Mouse (Mus musculus) hindbrain, embryonic 15.5 days (tissue): Measurements from ENCODE around the gene Tfec. TPM values are rescaled to one million over a fixed set of nuclear protein-coding genes. Genes with fewer than 3 reads are reported as not detected.

ENCODE experiments used
- ATAC-seq: fragments of 200-750 bp; cut with Nextera tagmentation; 2 replicates; pipeline ENCODE4 v1.8.0; 2017; ENCODE audit warnings: low read depth, moderate number of reproducible peaks, moderate TSS enrichment; ENCODE audit not compliant: low FRiP score
- H3K27ac ChIP-seq: fragments of 300-500 bp; sonication (generic); replicated peaks from 2 replicates; pipeline ENCODE4 v1.5.1; 2015; ENCODE audit warnings: mild to moderate bottlenecking, inconsistent platforms
- H3K27me3 ChIP-seq: fragments of 300-500 bp; sonication (generic); 2 replicates; pipeline ENCODE4 v1.6.1; 2015; ENCODE audit warnings: control low read depth, inconsistent platforms
- H3K36me3 ChIP-seq: fragments of 300-500 bp; sonication (generic); 2 replicates; pipeline ENCODE4 v1.6.1; 2015; ENCODE audit warnings: control low read depth, inconsistent platforms
- H3K4me1 ChIP-seq: fragments of 300-500 bp; sonication (generic); replicated peaks from 2 replicates; pipeline ENCODE4 v1.6.1; 2015; ENCODE audit warnings: control low read depth, inconsistent platforms
- H3K4me2 ChIP-seq: fragments of 300-500 bp; sonication (generic); 2 replicates; pipeline ENCODE4 v1.6.1; 2015; ENCODE audit warnings: moderate library complexity, mild to moderate bottlenecking, inconsistent platforms
- H3K4me3 ChIP-seq: fragments of 300-500 bp; sonication (generic); 2 replicates; pipeline ENCODE4 v1.5.1; 2015; ENCODE audit warnings: mild to moderate bottlenecking, inconsistent platforms
- H3K9ac ChIP-seq: fragments of 300-500 bp; sonication (generic); 2 replicates; pipeline ENCODE4 v1.6.1; 2015; ENCODE audit warnings: inconsistent platforms
- H3K9me3 ChIP-seq: fragments of 300-500 bp; sonication (generic); 2 replicates; pipeline ENCODE4 v1.6.1; 2016; ENCODE audit warnings: control low read depth, inconsistent platforms
- WGBS: fragments of 180-500 bp; shearing (Covaris S2); methylation state at CpG from one replicate; pipeline ENCODE4 v1.1.7; 2015; 5-methylcytosine and 5-hydroxymethylcytosine counted together
- polyA plus RNA-seq: library from polyadenylated mRNA; unstranded; fragments of >200 nt; fragmentation: Nextera tagmentation; extraction: Ambion mirVana; gene quantifications from 2 replicates; pipeline ENCODE4 v1.2.1, GENCODE M21; 2015

The Tfec gene
- polyA plus RNA-seq = 0.19 and 0.42 TPM in 2 replicates

DNA sequence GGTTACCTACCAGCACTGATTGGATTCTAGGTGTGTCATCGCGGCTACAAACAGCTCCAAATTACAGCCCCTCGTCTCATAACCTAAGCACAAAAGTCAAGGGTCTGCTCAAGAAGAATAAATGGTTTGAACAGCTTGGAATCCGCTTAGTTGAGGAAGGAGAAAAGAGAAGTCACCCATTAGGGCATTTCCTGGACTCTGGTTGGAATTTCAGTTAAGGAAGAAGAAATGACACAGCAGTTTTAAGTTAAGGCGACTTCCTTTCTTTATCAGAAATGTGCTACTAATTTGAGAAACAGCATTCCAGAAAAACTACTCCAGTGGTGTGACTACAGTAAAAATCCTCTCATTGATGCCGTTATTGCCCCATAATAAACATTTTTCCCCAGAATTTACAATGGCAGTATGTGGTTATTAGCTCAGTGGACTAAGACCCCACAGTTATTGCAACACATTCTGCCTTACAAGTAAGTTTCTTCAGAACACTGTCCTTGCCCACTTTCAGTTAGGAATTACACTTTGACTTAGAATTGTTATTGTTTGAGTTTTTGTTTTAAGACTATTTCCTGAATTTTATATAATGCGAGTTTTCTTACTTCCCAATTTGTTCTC is at the start of gene Tfec:
TSS of gene Tfec (minus strand) at position 191 of the 612 bp plus-strand sequence.
- H3K9me3 ChIP-seq = no peaks in the 10 kb centered on the region
- no peaks in the 10 kb centered on the region for H3K36me3 ChIP-seq
- H3K27ac ChIP-seq = no peak within 1 kb of the TSS
- no peaks in the 10 kb centered on the region for H3K27me3 ChIP-seq
- 89% methylated on average over 7 of the region's 7 CpGs for WGBS
- no peaks in the 10 kb centered on the region for H3K4me1 ChIP-seq
- ATAC-seq = no peak
- H3K4me2 ChIP-seq = no peak within 1 kb of the TSS
- no peak within 1 kb of the TSS for H3K4me3 ChIP-seq
- no peak within 1 kb of the TSS for H3K9ac ChIP-seq

- H3K4me2 ChIP-seq = no peak overlapping the region
- no peaks in the 10 kb centered on the region for H3K36me3 ChIP-seq
- no peak overlapping the region for H3K27ac ChIP-seq
- H3K4me1 ChIP-seq = no peaks in the 10 kb centered on the region
- ATAC-seq = no peak
- WGBS = 72% methylated on average over 3 of the region's 3 CpGs
- H3K9me3 ChIP-seq = no peaks in the 10 kb centered on the region
- H3K27me3 ChIP-seq = no peaks in the 10 kb centered on the region
- H3K4me3 ChIP-seq = no peak overlapping the region
- H3K9ac ChIP-seq = no peak overlapping the region
Observed at GRCm38 (mm10) chr6:16947837-16948236, 49.6 kb upstream of the Tfec start.

GRCm38 (mm10) chr6:16943513-16943912 is 45.3 kb upstream of the Tfec start:
- Histone ChIP-seq H3K9ac (no peak overlapping the region), H3K4me1 (no peaks in the 10 kb centered on the region), H3K27me3 (no peaks in the 10 kb centered on the region), H3K36me3 (no peaks in the 10 kb centered on the region), H3K4me3 (no peak overlapping the region), H3K27ac (no peak overlapping the region), H3K4me2 (no peak overlapping the region), H3K9me3 (no peaks in the 10 kb centered on the region)
- no peak for ATAC-seq
- 83% methylated on average over 3 of the region's 3 CpGs for WGBS

- Histone ChIP-seq H3K4me1 (no peaks in the 10 kb centered on the region), H3K36me3 (no peaks in the 10 kb centered on the region), H3K9me3 (no peaks in the 10 kb centered on the region), H3K27ac (no peak overlapping the region), H3K4me3 (no peak overlapping the region), H3K27me3 (no peaks in the 10 kb centered on the region), H3K9ac (no peak overlapping the region), H3K4me2 (no peak overlapping the region)
- ATAC-seq = no peak
- 51% methylated on average over 4 of the region's 4 CpGs for WGBS
Observed at GRCm38 (mm10) chr6:16942433-16942832, 44.2 kb upstream of the Tfec start.

GRCm38 (mm10) chr6:16931059-16931458 is 32.8 kb upstream of the Tfec start:
- Histone ChIP-seq H3K4me2 (no peak overlapping the region), H3K27me3 (no peaks in the 10 kb centered on the region), H3K36me3 (no peaks in the 10 kb centered on the region), H3K27ac (no peak overlapping the region), H3K4me3 (no peak overlapping the region), H3K9me3 (no peaks in the 10 kb centered on the region), H3K4me1 (no peaks in the 10 kb centered on the region), H3K9ac (no peak overlapping the region)
- ATAC-seq = no peak
- 80% methylated on average over 6 of the region's 6 CpGs for WGBS

GRCm38 (mm10) chr6:16920111-16920656 is 21.9 kb upstream of the Tfec start:
- no peaks in the 10 kb centered on the region for H3K4me1 ChIP-seq
- WGBS = 64% methylated on average over 2 of the region's 2 CpGs
- H3K9ac ChIP-seq = no peak overlapping the region
- ATAC-seq = no peak
- H3K27ac ChIP-seq = no peak overlapping the region
- H3K4me2 ChIP-seq = no peak overlapping the region
- H3K9me3 ChIP-seq = no peaks in the 10 kb centered on the region
- no peaks in the 10 kb centered on the region for H3K27me3 ChIP-seq
- H3K4me3 ChIP-seq = no peak overlapping the region
- no peaks in the 10 kb centered on the region for H3K36me3 ChIP-seq

- no peaks in the 10 kb centered on the region for H3K9me3 ChIP-seq
- H3K4me1 ChIP-seq = no peaks in the 10 kb centered on the region
- no peak overlapping the region for H3K4me2 ChIP-seq
- 86% methylated on average over 5 of the region's 5 CpGs for WGBS
- H3K27me3 ChIP-seq = no peaks in the 10 kb centered on the region
- no peak overlapping the region for H3K27ac ChIP-seq
- no peak overlapping the region for H3K4me3 ChIP-seq
- ATAC-seq = no peak
- H3K9ac ChIP-seq = no peak overlapping the region
- no peaks in the 10 kb centered on the region for H3K36me3 ChIP-seq
Observed at GRCm38 (mm10) chr6:16891819-16892218, 6.4 kb downstream of the Tfec start.

DNA sequence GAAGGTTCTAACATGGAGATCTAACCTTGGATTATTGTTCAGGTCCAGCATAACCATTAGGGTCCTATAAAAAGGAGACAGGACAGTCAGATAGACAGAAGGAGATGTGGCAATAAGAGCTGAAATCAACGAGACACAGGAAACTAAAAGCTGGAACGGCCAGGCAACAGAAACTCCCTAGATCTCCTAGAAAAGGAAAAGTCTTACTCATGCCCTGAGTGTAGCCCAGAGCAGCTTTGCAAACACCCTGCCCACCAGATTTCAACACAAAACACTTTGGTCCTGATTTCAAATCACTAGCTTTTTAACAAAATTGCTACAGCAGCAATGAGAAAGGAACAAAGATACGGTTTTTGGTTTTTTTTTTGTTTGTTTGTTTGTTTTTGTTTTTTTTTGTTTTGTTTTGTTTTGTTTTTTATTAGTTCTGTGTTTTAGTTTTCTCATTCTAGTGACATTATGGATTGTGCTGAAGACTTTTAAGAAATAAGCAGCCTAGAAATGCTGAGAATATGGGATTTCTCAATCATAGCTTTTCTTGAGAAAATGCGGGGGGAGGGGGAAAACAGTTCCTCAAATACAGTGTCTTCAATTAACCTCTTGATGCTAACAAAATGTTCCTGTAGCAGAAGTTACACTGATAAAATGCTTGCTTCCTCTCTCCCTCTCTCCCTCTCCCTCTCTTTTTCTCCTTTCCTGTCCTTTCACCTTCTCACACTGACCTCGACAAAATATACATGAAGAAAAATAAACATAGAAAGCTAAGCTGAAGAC is 14.5 kb downstream of the Tfec start:
- Histone ChIP-seq H3K27me3 (no peaks in the 10 kb centered on the region), H3K4me2 (no peak overlapping the region), H3K36me3 (no peaks in the 10 kb centered on the region), H3K4me3 (no peak overlapping the region), H3K9me3 (no peaks in the 10 kb centered on the region), H3K27ac (no peak overlapping the region), H3K4me1 (no peaks in the 10 kb centered on the region), H3K9ac (no peak overlapping the region)
- ATAC-seq = no peak
- 85% methylated on average over 5 of the region's 5 CpGs for WGBS

- Histone ChIP-seq H3K27ac (no peak overlapping the region), H3K9ac (no peak overlapping the region), H3K36me3 (no peaks in the 10 kb centered on the region), H3K4me3 (no peak overlapping the region), H3K4me1 (no peaks in the 10 kb centered on the region), H3K4me2 (no peak overlapping the region), H3K9me3 (no peaks in the 10 kb centered on the region), H3K27me3 (no peaks in the 10 kb centered on the region)
- no peak for ATAC-seq
- 88% methylated on average over 2 of the region's 2 CpGs for whole genome bisulfite sequencing
Observed at GRCm38 (mm10) chr6:16874021-16874542, 24.2 kb downstream of the Tfec start.

GRCm38 (mm10) chr6:16870067-16870466 is 28.2 kb downstream of the Tfec start:
- Histone ChIP-seq H3K9me3 (no peaks in the 10 kb centered on the region), H3K36me3 (no peaks in the 10 kb centered on the region), H3K27ac (no peak overlapping the region), H3K4me2 (no peak overlapping the region), H3K4me1 (no peaks in the 10 kb centered on the region), H3K4me3 (no peak overlapping the region), H3K9ac (no peak overlapping the region), H3K27me3 (no peaks in the 10 kb centered on the region)
- no peak for ATAC-seq
- WGBS = 66% methylated on average over 2 of the region's 2 CpGs

- ATAC-seq = no peak
- 83% methylated on average over 2 of the region's 2 CpGs for WGBS
- no peaks in the 10 kb centered on the region for H3K27me3 ChIP-seq
Observed at GRCm38 (mm10) chr6:16868314-16868713, 29.9 kb downstream of the Tfec start.

DNA sequence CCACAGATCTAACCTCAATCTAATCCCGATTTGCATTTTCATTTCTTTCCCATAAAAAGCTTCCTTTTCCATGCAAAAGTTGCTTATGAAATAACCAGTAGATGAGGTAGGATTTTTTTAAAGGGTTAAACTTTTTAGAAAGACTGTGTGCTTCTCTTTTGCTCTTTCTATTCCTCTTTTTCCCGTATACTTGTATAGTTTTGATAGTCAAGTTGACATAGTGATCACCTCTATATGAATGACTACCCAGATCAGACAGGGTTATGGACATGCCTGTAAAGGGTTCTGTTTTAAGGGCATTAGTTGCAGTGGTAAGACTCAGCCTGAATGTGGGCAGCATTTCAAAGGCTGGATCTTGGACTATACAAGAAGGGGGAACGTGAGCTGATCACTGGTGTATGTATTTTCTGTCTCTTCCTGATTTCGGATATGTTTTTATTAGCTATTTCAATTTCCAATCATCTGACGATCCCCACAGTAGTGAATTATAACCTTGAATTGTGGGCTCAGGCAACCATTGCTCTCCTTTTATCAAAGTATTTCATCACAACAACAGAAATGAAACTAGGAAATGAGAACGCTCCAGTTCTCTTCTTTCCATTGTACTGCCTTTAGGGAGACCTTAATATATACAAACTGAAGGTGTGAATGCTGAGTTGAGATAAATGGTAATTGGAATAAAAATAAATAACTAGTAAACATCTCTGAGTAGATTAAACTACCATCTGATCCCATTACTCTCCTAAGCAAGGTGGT is 35.3 kb downstream of the Tfec start:
- Histone ChIP-seq H3K9me3 (no peaks in the 10 kb centered on the region), H3K27me3 (no peaks in the 10 kb centered on the region), H3K4me3 (no peak overlapping the region), H3K4me1 (no peaks in the 10 kb centered on the region), H3K9ac (no peak overlapping the region), H3K27ac (no peak overlapping the region), H3K4me2 (no peak overlapping the region), H3K36me3 (no peaks in the 10 kb centered on the region)
- WGBS = 97% methylated on average over 6 of the region's 6 CpGs
- no peak for ATAC-seq

More at GRCm38 (mm10) chr6:16868314-16868713, 29.9 kb downstream of the Tfec start:
- Histone ChIP-seq H3K27ac (no peak overlapping the region), H3K36me3 (no peaks in the 10 kb centered on the region), H3K4me2 (no peak overlapping the region), H3K9ac (no peak overlapping the region), H3K9me3 (no peaks in the 10 kb centered on the region), H3K4me1 (no peaks in the 10 kb centered on the region), H3K4me3 (no peak overlapping the region)
